Mouse (Mus musculus): ENCODE data around the gene Iqschfp. TPM values are rescaled to one million over a fixed set of nuclear protein-coding genes. Genes with fewer than 3 reads are reported as not detected.

The Iqschfp gene
- total RNA-seq, 2 experiments from 2014 or later = 11.6 to 12.9 TPM

- no peak for DNase-seq (ENCODE audit: extremely low spot score in 1 of 2, low spot score in 1 of 2)
These were observed 691.9 kb downstream of the Iqschfp start for GRCm38 (mm10) chr3:68583771-68584511.

GRCm38 (mm10) chr3:68585213-68585612 is 693.2 kb downstream of the Iqschfp start:
- no peak for DNase-seq (ENCODE audit: extremely low spot score in 1 of 2, low spot score in 1 of 2)

GRCm38 (mm10) chr3:68586646-68587064 is 694.6 kb downstream of the Iqschfp start:
- no peak for DNase-seq (ENCODE audit: extremely low spot score in 1 of 2, low spot score in 1 of 2)

- DNase-seq (ENCODE audit: extremely low spot score in 1 of 2, low spot score in 1 of 2) = no peak
These were observed 695.7 kb downstream of the Iqschfp start for GRCm38 (mm10) chr3:68587567-68588245.

- no peak for DNase-seq (ENCODE audit: extremely low spot score in 1 of 2, low spot score in 1 of 2)
These were observed 697.3 kb downstream of the Iqschfp start for GRCm38 (mm10) chr3:68589220-68589840.

GRCm38 (mm10) chr3:68590436-68590835 is 698.4 kb downstream of the Iqschfp start:
- no peak for DNase-seq (ENCODE audit: extremely low spot score in 1 of 2, low spot score in 1 of 2)

GRCm38 (mm10) chr3:68592575-68592974 is 700.5 kb downstream of the Iqschfp start:
- DNase-seq (ENCODE audit: extremely low spot score in 1 of 2, low spot score in 1 of 2) = no peak

GRCm38 (mm10) chr3:68593073-68593867 is 701.2 kb downstream of the Iqschfp start:
- no peak for DNase-seq (ENCODE audit: extremely low spot score in 1 of 2, low spot score in 1 of 2)

GRCm38 (mm10) chr3:68595316-68595925 is 703.4 kb downstream of the Iqschfp start:
- no peak for DNase-seq (ENCODE audit: extremely low spot score in 1 of 2, low spot score in 1 of 2)

GRCm38 (mm10) chr3:68596938-68597337 is 704.9 kb downstream of the Iqschfp start:
- no peak for DNase-seq (ENCODE audit: extremely low spot score in 1 of 2, low spot score in 1 of 2)

- DNase-seq (ENCODE audit: extremely low spot score in 1 of 2, low spot score in 1 of 2) = no peak
These were observed 710.9 kb downstream of the Iqschfp start for GRCm38 (mm10) chr3:68602891-68603290.

- DNase-seq (ENCODE audit: extremely low spot score in 1 of 2, low spot score in 1 of 2) = no peak
These were observed 712.4 kb downstream of the Iqschfp start for GRCm38 (mm10) chr3:68604467-68604866.

GRCm38 (mm10) chr3:68604962-68605361 is 712.9 kb downstream of the Iqschfp start:
- DNase-seq (ENCODE audit: extremely low spot score in 1 of 2, low spot score in 1 of 2) = no peak

GRCm38 (mm10) chr3:68605942-68606603 is 714.0 kb downstream of the Iqschfp start:
- DNase-seq (ENCODE audit: extremely low spot score in 1 of 2, low spot score in 1 of 2) = no peak

GRCm38 (mm10) chr3:68606730-68607129 is 714.7 kb downstream of the Iqschfp start:
- no peak for DNase-seq (ENCODE audit: extremely low spot score in 1 of 2, low spot score in 1 of 2)

- DNase-seq (ENCODE audit: extremely low spot score in 1 of 2, low spot score in 1 of 2) = no peak
These were observed 715.3 kb downstream of the Iqschfp start for GRCm38 (mm10) chr3:68607336-68607735.

- no peak for DNase-seq (ENCODE audit: extremely low spot score in 1 of 2, low spot score in 1 of 2)
These were observed 716.9 kb downstream of the Iqschfp start for GRCm38 (mm10) chr3:68608848-68609497.

GRCm38 (mm10) chr3:68610011-68610410 is 718.0 kb downstream of the Iqschfp start:
- DNase-seq (ENCODE audit: extremely low spot score in 1 of 2, low spot score in 1 of 2) = no peak

GRCm38 (mm10) chr3:68610598-68611261 is 718.7 kb downstream of the Iqschfp start:
- DNase-seq (ENCODE audit: extremely low spot score in 1 of 2, low spot score in 1 of 2) = no peak
